Mouse (Mus musculus) left cerebral cortex, adult 18-20 months (tissue): Measurements from ENCODE around the gene Fhl5. TPM values are rescaled to one million over a fixed set of nuclear protein-coding genes. Genes with fewer than 3 reads are reported as not detected.
"Not testable (repeated sequence)": the region's sequence is repeated elsewhere in the genome, so short reads cannot be mapped to it uniquely, and the experiment has no call there.

Experiments
- DNase-seq, 2 experiments: peaks; one replicate each; pipeline ENCODE4 v3.0.0; 2021 to 2022; ENCODE audit warnings: low spot score in 2 of 2, mixed read lengths in 1 of 2
- long read RNA-seq, 2 experiments: library from polyadenylated mRNA; stranded (forward); transcript quantifications; one replicate each; pipeline ENCODE4 v2.0.0; 2021
- total RNA-seq, 2 experiments: library from RNA; stranded (reverse); gene quantifications; 2 replicates each; pipeline ENCODE4 v1.2.3; 2021

Gene Fhl5
- total RNA-seq = under 1 TPM in 1 of 2 experiments, not detected in 1; 0.52 TPM
- long read RNA-seq, experiment 1 = 0 reads
- long read RNA-seq, experiment 2 = 0 reads

GRCm38 (mm10) chr4:25242776-25243175, at the start of gene Fhl5:
Gene Fhl5, minus strand, starts transcription at chr4:25242876.
- DNase-seq = no peak

GRCm38 (mm10) chr4:25285002-25285401, 42.3 kb upstream of the Fhl5 start:
- not testable (repeated sequence) for DNase-seq

GRCm38 (mm10) chr4:25281671-25282038, 39.0 kb upstream of the Fhl5 start, which contains the start of gene Ufl1:
Gene Ufl1, minus strand, starts transcription at chr4:25281821.
- DNase-seq = peak; percentile 98

GRCm38 (mm10) chr4:25280938-25281670, 38.4 kb upstream of the Fhl5 start:
- no peak for DNase-seq

- DNase-seq = no peak
Observed at GRCm38 (mm10) chr4:25272861-25273627, 30.4 kb upstream of the Fhl5 start.

- DNase-seq = no peak
Observed at GRCm38 (mm10) chr4:25271926-25272325, 29.2 kb upstream of the Fhl5 start.

GRCm38 (mm10) chr4:25267144-25267543, 24.5 kb upstream of the Fhl5 start:
- no peak for DNase-seq

GRCm38 (mm10) chr4:25257822-25258398, 15.2 kb upstream of the Fhl5 start:
- no peak for DNase-seq

- DNase-seq = not testable (repeated sequence)
Observed at GRCm38 (mm10) chr4:25235663-25236062, 7.0 kb downstream of the Fhl5 start.

- not testable (repeated sequence) for DNase-seq
Observed at GRCm38 (mm10) chr4:25233767-25234166, 8.9 kb downstream of the Fhl5 start.

- DNase-seq = no peak
Observed at GRCm38 (mm10) chr4:25232546-25232945, 10.1 kb downstream of the Fhl5 start.

- DNase-seq = no peak
Observed at GRCm38 (mm10) chr4:25227527-25227926, 15.1 kb downstream of the Fhl5 start.

- no peak for DNase-seq
Observed at GRCm38 (mm10) chr4:25221927-25222326, 20.7 kb downstream of the Fhl5 start.

GRCm38 (mm10) chr4:25213451-25213850, 29.2 kb downstream of the Fhl5 start:
- no peak for DNase-seq

GRCm38 (mm10) chr4:25206166-25206565, 36.5 kb downstream of the Fhl5 start:
- DNase-seq = no peak

GRCm38 (mm10) chr4:25197310-25197709, 45.4 kb downstream of the Fhl5 start:
- DNase-seq = no peak

- peak; percentile 3 to 11 for DNase-seq
Observed at GRCm38 (mm10) chr4:25179617-25180208, 63.0 kb downstream of the Fhl5 start.
